Mouse (Mus musculus): Measurements from ENCODE around the gene Btbd35f13.
"Not testable (repeated sequence)": the region's sequence is repeated elsewhere in the genome, so short reads cannot be mapped to it uniquely, and the experiment has no call there.

The Btbd35f13 gene

GRCm38 (mm10) chrX:33656872-33657271 is at the start of gene Btbd35f13:
Gene Btbd35f13, plus strand, starts transcription at chrX:33657172.
- not testable (repeated sequence) for DNase-seq (ENCODE audit: low read depth, low spot score)

GRCm38 (mm10) chrX:33702249-33702648 is 45.3 kb downstream of the Btbd35f13 start, which contains the start of gene Btbd35f14:
Gene Btbd35f14, minus strand, starts transcription at chrX:33702349.
- DNase-seq (ENCODE audit: low read depth, low spot score) = not testable (repeated sequence)

Data from forelimb bud, embryonic 11.5 days (tissue).